Mouse (Mus musculus): ENCODE measurements at regions not wholly inside any gene's neighbourhood (a gene's known extent, or its start where the extent isn't known, plus 50 kb on each side); places are given as distances from the start of the nearest gene placed in this dataset.

- no peak for ATAC-seq (replicated peaks; ENCODE audit: insufficient number of reproducible peaks, low FRiP score, low TSS enrichment, poor library complexity, severe bottlenecking)
These were observed 137.8 kb downstream of the Unc5cl start for GRCm38 (mm10) chr17:48592457-48592856.

- no peak for ATAC-seq (replicated peaks; ENCODE audit: insufficient number of reproducible peaks, low FRiP score, low TSS enrichment, poor library complexity, severe bottlenecking)
These were observed 140.8 kb downstream of the Unc5cl start for GRCm38 (mm10) chr17:48595418-48595963.

- ATAC-seq (replicated peaks; ENCODE audit: insufficient number of reproducible peaks, low FRiP score, low TSS enrichment, poor library complexity, severe bottlenecking), result no peak
These were observed 141.7 kb downstream of the Unc5cl start for GRCm38 (mm10) chr17:48596406-48596805.

- ATAC-seq (replicated peaks; ENCODE audit: insufficient number of reproducible peaks, low FRiP score, low TSS enrichment, poor library complexity, severe bottlenecking), result no peak
These were observed 142.6 kb downstream of the Unc5cl start for GRCm38 (mm10) chr17:48597301-48597700.

GRCm38 (mm10) chr17:48598471-48599141, 143.9 kb downstream of the Unc5cl start:
- ATAC-seq (replicated peaks; ENCODE audit: insufficient number of reproducible peaks, low FRiP score, low TSS enrichment, poor library complexity, severe bottlenecking), result no peak

- ATAC-seq (replicated peaks; ENCODE audit: insufficient number of reproducible peaks, low FRiP score, low TSS enrichment, poor library complexity, severe bottlenecking), result no peak
These were observed 145.5 kb downstream of the Unc5cl start for GRCm38 (mm10) chr17:48600176-48600575.

GRCm38 (mm10) chr17:48602554-48602953, 147.9 kb downstream of the Unc5cl start:
- peak; percentile 69; the same call in 1 of the 2 replicates for ATAC-seq (replicated peaks; ENCODE audit: insufficient number of reproducible peaks, low FRiP score, low TSS enrichment, poor library complexity, severe bottlenecking)

GRCm38 (mm10) chr17:48606767-48607166, 152.1 kb downstream of the Unc5cl start:
- no peak for ATAC-seq (replicated peaks; ENCODE audit: insufficient number of reproducible peaks, low FRiP score, low TSS enrichment, poor library complexity, severe bottlenecking)

GRCm38 (mm10) chr17:48608315-48608714, 153.6 kb downstream of the Unc5cl start:
- no peak for ATAC-seq (replicated peaks; ENCODE audit: insufficient number of reproducible peaks, low FRiP score, low TSS enrichment, poor library complexity, severe bottlenecking)

GRCm38 (mm10) chr17:48610107-48610506, 155.4 kb downstream of the Unc5cl start:
- ATAC-seq (replicated peaks; ENCODE audit: insufficient number of reproducible peaks, low FRiP score, low TSS enrichment, poor library complexity, severe bottlenecking), result no peak

- ATAC-seq (replicated peaks; ENCODE audit: insufficient number of reproducible peaks, low FRiP score, low TSS enrichment, poor library complexity, severe bottlenecking), result no peak
These were observed 156.1 kb downstream of the Unc5cl start for GRCm38 (mm10) chr17:48610806-48611205.

- ATAC-seq (replicated peaks; ENCODE audit: insufficient number of reproducible peaks, low FRiP score, low TSS enrichment, poor library complexity, severe bottlenecking), result no peak
These were observed 158.8 kb downstream of the Unc5cl start for GRCm38 (mm10) chr17:48613491-48613890.

GRCm38 (mm10) chr17:48615248-48615647, 160.5 kb downstream of the Unc5cl start:
- ATAC-seq (replicated peaks; ENCODE audit: insufficient number of reproducible peaks, low FRiP score, low TSS enrichment, poor library complexity, severe bottlenecking), result no peak

- ATAC-seq (replicated peaks; ENCODE audit: insufficient number of reproducible peaks, low FRiP score, low TSS enrichment, poor library complexity, severe bottlenecking), result no peak
These were observed 161.5 kb downstream of the Unc5cl start for GRCm38 (mm10) chr17:48616205-48616604.

- ATAC-seq (replicated peaks; ENCODE audit: insufficient number of reproducible peaks, low FRiP score, low TSS enrichment, poor library complexity, severe bottlenecking), result no peak
These were observed 166.2 kb downstream of the Unc5cl start for GRCm38 (mm10) chr17:48620896-48621295.

GRCm38 (mm10) chr17:48621676-48622075, 167.0 kb downstream of the Unc5cl start:
- ATAC-seq (replicated peaks; ENCODE audit: insufficient number of reproducible peaks, low FRiP score, low TSS enrichment, poor library complexity, severe bottlenecking), result no peak

GRCm38 (mm10) chr17:48624937-48625336, 170.2 kb downstream of the Unc5cl start:
- ATAC-seq (replicated peaks; ENCODE audit: insufficient number of reproducible peaks, low FRiP score, low TSS enrichment, poor library complexity, severe bottlenecking), result no peak

- no peak for ATAC-seq (replicated peaks; ENCODE audit: insufficient number of reproducible peaks, low FRiP score, low TSS enrichment, poor library complexity, severe bottlenecking)
These were observed 171.3 kb downstream of the Unc5cl start for GRCm38 (mm10) chr17:48625971-48626370.

- ATAC-seq (replicated peaks; ENCODE audit: insufficient number of reproducible peaks, low FRiP score, low TSS enrichment, poor library complexity, severe bottlenecking), result no peak
These were observed 184.9 kb downstream of the Unc5cl start for GRCm38 (mm10) chr17:48639611-48640010.

GRCm38 (mm10) chr17:48643533-48644019, 188.9 kb downstream of the Unc5cl start:
- ATAC-seq (replicated peaks; ENCODE audit: insufficient number of reproducible peaks, low FRiP score, low TSS enrichment, poor library complexity, severe bottlenecking), result no peak
